Mouse (Mus musculus) spleen, embryonic (tissue): ENCODE measurements around the gene Gm8237.
"Not testable (repeated sequence)": the region's sequence is repeated elsewhere in the genome, so short reads cannot be mapped to it uniquely, and the experiment has no call there.

Experiments used
- CTCF ChIA-PET: fragments of 350-600 bp; sonication (Branson Sonifier 250); formaldehyde crosslinking; loops from one replicate; lab custom pipeline; 2022; lab: Charles Lee

The Gm8237 gene

GRCm38 (mm10) chr14:5880241-5880640 is at the start of gene Gm8237:
Gene Gm8237 (minus strand): TSS chr14:5880382.
- CTCF ChIA-PET, result not testable (repeated sequence)

GRCm38 (mm10) chr14:5923276-5923675 is 43.1 kb upstream of the Gm8237 start:
- CTCF ChIA-PET, result not testable (repeated sequence)

- CTCF ChIA-PET, result not testable (repeated sequence)
These were observed 38.3 kb upstream of the Gm8237 start for GRCm38 (mm10) chr14:5918330-5918942.

GRCm38 (mm10) chr14:5913701-5914100 is 33.5 kb upstream of the Gm8237 start:
- CTCF ChIA-PET, result not testable (repeated sequence)

GRCm38 (mm10) chr14:5879791-5880190 is 391 bp downstream of the Gm8237 start:
- CTCF ChIA-PET, result not testable (repeated sequence)

GRCm38 (mm10) chr14:5879136-5879535 is 1.0 kb downstream of the Gm8237 start:
- CTCF ChIA-PET, result not testable (repeated sequence)

GRCm38 (mm10) chr14:5855911-5856310 is 24.3 kb downstream of the Gm8237 start:
- CTCF ChIA-PET, result not testable (repeated sequence)

- CTCF ChIA-PET, result not testable (repeated sequence)
These were observed 50.0 kb downstream of the Gm8237 start, which contains the start of gene Gm3424 for GRCm38 (mm10) chr14:5830229-5830628. Gene Gm3424 (minus strand): TSS chr14:5830329.

GRCm38 (mm10) chr14:5812699-5813356 is 67.4 kb downstream of the Gm8237 start:
- CTCF ChIA-PET, result not testable (repeated sequence)
